Mouse (Mus musculus): ENCODE measurements around the gene Ciao1. TPM values are rescaled to one million over a fixed set of nuclear protein-coding genes. Genes with fewer than 3 reads are reported as not detected.
"Not testable (repeated sequence)": the region's sequence is repeated elsewhere in the genome, so short reads cannot be mapped to it uniquely, and the experiment has no call there.

Gene Ciao1
- total RNA-seq, 4 experiments from 2014 or later = 57.8 to 73.8 (median 70.6) TPM

GRCm38 (mm10) chr2:127250291-127251008, 2.8 kb upstream of the Ciao1 start:
- DNase-seq (ENCODE audit: low spot score) = no peak

DNA sequence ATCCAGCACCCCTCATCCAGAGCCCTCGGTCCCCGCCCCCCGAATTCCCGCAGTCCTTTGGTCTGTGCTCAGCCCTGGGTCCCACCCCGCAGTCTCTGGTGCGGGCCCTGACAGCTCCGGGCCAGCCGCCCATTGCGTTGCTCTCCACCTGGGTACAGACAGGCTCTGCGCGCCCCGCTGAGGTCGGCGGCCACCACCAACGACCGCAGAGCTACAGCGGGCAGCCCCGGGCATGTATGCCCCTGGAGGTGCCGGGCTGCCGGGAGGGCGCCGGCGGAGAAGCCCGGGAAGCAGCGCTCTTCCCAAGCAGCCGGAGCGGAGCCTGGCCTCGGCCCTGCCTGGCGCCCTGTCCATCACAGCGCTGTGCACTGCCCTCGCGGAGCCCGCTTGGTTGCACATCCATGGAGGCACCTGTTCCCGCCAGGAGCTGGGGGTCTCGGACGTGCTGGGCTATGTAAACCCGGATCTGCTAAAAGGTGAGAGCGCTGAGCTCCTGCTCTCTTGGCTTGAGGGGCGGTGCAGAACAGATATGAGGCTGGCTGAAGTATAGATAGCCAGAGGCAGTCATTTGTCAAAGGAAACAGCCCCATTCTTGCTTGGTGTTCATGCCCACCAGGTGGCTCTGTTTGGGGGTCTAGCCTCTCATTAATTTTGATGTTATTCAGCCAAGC, 853 bp upstream of the Ciao1 start:
- no peak for DNase-seq (ENCODE audit: low spot score)

GRCm38 (mm10) chr2:127240065-127240464, 7.6 kb downstream of the Ciao1 start:
- DNase-seq (ENCODE audit: low spot score) = no peak

DNA sequence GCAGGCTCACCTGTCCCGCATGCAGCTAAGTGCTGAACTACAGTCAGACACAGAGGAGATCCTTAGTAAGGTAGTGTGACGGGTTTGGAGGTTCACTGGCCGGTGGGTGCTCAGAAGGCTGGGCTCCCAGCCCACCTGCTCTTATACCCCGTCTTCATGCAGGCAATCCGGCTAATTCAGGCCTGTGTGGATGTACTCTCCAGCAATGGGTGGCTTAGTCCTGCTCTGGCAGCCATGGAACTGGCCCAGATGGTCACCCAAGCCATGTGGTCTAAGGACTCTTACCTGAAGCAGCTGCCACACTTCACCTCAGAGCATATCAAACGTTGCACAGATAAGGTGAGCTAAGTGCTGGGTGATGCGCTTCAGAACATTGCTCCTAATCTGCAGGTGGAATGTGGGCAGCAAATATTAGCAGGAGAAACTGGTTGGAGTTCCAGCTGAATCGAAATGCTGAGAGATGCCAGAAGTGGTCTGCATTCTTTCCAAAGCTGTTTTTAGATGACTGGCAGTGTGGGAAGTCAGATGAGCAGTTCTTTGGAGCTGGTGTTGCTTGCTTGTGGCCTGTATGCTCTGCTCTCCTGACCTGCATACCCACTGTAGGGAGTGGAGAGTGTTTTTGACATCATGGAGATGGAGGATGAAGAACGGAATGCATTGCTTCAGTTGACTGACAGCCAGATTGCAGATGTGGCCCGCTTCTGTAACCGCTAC, 9.6 kb downstream of the Ciao1 start:
- no peak for DNase-seq (ENCODE audit: low spot score)

DNA sequence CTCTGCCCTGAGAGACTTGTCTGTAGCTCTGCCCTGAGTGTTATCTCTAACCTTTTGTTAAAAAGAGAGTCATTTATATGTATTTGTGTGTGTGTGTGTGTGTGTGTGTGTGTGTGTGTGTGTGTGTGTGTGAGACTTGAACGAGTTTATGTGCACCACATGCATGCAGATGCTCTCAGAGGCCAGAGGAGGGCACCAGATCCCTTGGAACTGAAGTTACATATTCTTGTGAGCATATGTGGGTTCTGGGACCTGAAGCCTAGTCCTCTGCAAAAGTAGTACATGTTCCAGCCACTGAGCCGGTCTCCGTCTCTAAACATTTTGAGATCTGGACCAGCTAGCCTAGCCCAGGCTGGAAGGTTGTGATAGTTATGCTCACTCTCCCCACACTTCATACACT, 22.4 kb downstream of the Ciao1 start:
- DNase-seq (ENCODE audit: low spot score) = no peak

DNA sequence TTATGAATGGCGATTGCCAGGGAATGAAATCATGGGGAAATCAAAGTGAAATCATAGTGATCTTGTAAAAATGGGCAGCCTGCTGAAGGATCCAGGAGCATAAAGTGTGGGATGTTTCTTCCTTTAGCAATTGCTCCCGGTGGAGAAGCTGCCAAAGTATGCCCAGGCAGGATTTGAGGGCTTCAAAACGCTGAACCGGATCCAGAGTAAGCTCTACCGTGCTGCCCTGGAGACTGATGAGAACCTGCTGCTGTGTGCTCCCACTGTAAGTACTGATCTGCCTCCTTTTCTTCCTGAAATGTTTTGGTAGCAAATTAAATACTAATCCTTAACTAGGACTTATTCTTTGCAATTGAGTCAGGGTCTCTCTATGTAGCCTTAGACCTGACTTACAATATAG, 29.9 kb downstream of the Ciao1 start:
- no peak for DNase-seq (ENCODE audit: low spot score)

DNA sequence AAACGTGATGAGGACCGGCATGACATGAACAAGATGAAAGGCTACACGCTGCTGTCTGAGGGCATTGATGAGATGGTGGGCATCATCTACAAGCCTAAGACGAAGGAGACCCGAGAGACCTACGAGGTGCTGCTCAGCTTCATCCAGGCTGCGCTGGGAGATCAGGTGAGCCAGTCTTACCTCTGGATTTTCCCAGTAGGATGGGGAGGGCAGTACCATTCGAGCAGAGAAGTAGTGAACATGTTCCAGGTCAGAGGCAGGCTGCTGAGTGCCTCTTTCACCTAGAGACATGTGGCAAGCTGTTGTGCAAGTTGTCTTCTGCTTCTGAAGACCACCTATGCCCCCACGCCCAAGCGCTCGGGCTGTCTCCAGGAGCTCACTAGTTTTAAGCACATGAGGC, 36.9 kb downstream of the Ciao1 start:
- DNase-seq (ENCODE audit: low spot score) = no peak

GRCm38 (mm10) chr2:127208452-127208769, 39.2 kb downstream of the Ciao1 start:
- no peak for DNase-seq (ENCODE audit: low spot score)

GRCm38 (mm10) chr2:127207547-127208451, 39.8 kb downstream of the Ciao1 start, which contains the start of the genes 1810024B03Rik and Snrnp200:
Gene 1810024B03Rik, minus strand, starts transcription at chr2:127208280.
Gene Snrnp200, plus strand, starts transcription at chr2:127208386.
- DNase-seq (ENCODE audit: low spot score) = peak; percentile 96

GRCm38 (mm10) chr2:127206916-127207315, 40.7 kb downstream of the Ciao1 start:
- no peak for DNase-seq (ENCODE audit: low spot score)

DNA sequence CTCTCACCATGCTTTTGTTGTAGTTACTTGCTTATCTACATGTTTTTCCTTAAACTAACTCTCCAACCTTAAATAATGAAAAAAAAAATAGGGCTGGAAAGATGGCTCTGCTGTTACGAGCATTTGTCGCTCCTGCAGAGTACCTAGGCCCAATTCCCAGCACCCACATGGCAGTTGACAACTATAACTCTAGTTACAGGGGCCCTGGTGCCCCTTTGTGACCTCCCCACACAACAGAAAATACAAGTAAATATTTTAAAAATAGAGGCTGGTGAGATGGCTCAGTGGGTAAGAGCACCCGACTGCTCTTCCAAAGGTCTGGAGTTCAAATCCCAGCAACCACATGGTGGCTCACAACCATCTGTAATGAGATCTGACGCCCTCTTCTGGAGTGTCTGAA, 41.7 kb downstream of the Ciao1 start:
- not testable (repeated sequence) for DNase-seq (ENCODE audit: low spot score)

- peak; percentile 47 for DNase-seq (ENCODE audit: low spot score)
These were observed 42.7 kb downstream of the Ciao1 start for GRCm38 (mm10) chr2:127204932-127205331.

Other genes with a start within 250 kb of the Ciao1 start
- 1 to 10 TPM; 5.1 to 5.9 (median 5.7) TPM for gene Ap4e1, start 239.1 kb downstream of the Ciao1 start, total RNA-seq (2022)
- gene Blvra, start 177.2 kb downstream of the Ciao1 start, total RNA-seq (2022) = 10 to 100 TPM; 15.5 to 21.9 (median 19.3) TPM
- 1 to 10 TPM in 1 of 4 experiments, under 1 TPM in 3; 0.52 to 1.4 (median 0.52) TPM for gene Ncaph, start 113.9 kb downstream of the Ciao1 start, total RNA-seq (2022)
- gene Itpripl1, start 104.4 kb downstream of the Ciao1 start, total RNA-seq (2022) = 10 to 100 TPM in 3 of 4 experiments, 1 to 10 TPM in 1; 8.9 to 13.5 (median 13.3) TPM
- under 1 TPM in 3 of 4 experiments, not detected in 1; 0.28 to 0.38 (median 0.28) TPM for gene 1810024B03Rik, start 39.5 kb downstream of the Ciao1 start, total RNA-seq (2022)
- 10 to 100 TPM; 61.1 to 72.6 (median 67.5) TPM for gene Snrnp200, start 39.4 kb downstream of the Ciao1 start, total RNA-seq (2022)
- 10 to 100 TPM; 23.9 to 27.7 (median 27.2) TPM for gene Tmem127, start 92 bp upstream of the Ciao1 start, total RNA-seq (2022)
- gene Stard7, start 22.4 kb upstream of the Ciao1 start, total RNA-seq (2022) = 100 to 1,000 TPM; 162 to 173 (median 169) TPM
- 1 to 10 TPM in 2 of 4 experiments, under 1 TPM in 2; 0.27 to 1.6 (median 0.69) TPM for gene Dusp2, start 88.3 kb upstream of the Ciao1 start, total RNA-seq (2022)
- not detected for gene Astl, start 90.8 kb upstream of the Ciao1 start, total RNA-seq (2022)
- under 1 TPM; 0.41 to 0.78 (median 0.70) TPM for gene Adra2b, start 115.4 kb upstream of the Ciao1 start, total RNA-seq (2022)
- not detected for gene Gpat2, start 177.4 kb upstream of the Ciao1 start, total RNA-seq (2022)
- gene Fahd2a, start 196.7 kb upstream of the Ciao1 start, total RNA-seq (2022) = 10 to 100 TPM; 42.1 to 59.5 (median 52.5) TPM